Mouse (Mus musculus) urinary bladder, postnatal 36 days (tissue): ENCODE measurements around the gene Dtx2.
A peak's percentile ranks its signal among the peaks of the same experiment; 100 is the strongest.
"Not testable (repeated sequence)": the region's sequence is repeated elsewhere in the genome, so short reads cannot be mapped to it uniquely, and the experiment has no call there.

Experiments
- DNase-seq, 2 experiments: peaks; one replicate each; pipeline ENCODE4 v3.0.0; 2022; ENCODE audit warnings: low spot score in 2 of 2, mixed read lengths in 1 of 2

Dtx2 gene

DNA sequence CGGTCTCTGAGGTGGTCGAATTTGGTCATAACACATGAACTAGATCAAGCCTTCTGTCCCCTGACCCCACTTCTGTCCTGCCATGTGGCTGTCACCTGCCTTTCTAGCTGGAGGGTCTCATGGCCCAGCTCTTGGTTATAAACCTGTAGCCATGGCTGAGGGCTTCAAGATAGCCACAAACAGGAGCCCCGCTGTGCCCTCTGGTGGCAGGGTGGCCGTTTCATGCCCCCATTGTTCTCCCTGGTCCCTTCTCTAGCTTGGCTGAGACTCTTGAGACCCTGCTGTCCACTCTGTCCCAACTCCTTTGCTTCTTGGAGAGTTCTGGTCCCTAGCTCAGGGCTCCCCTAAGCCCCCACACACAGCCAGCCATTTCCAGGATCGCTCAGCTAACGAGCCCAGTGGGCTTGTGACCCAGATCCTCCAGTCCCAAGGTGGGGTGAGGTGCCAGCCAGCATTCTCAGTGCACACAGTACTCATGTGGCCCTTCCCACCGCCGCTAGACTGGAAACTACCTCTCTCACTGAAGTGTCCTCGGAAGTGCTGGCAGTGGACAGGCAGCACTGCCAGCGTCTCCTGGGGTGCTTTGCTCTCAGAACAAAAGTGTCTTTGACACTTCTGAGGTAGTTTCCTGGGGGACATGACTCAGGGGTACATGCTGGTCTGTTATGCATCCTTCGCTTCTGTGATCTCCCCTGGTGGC, 33.2 kb downstream of the Dtx2 start:
- DNase-seq: no peak

DNA sequence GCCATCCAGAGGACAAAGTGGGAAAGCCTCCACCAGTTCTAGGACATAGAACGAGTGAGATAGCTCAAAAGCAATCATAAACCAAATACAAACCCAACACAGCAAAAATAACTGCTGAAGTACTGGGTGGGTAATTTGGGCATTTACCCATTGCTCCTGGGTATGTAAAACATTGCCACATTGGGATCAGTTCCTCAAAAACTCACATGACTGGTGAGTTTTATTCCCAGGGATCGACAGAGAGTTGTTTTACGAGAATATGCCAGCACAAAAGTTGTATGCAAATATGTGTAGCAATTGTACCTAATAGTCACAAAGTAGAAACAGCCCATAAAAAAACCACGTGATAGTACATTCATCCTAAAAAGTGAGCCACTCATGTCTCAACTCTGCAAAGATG, 40.3 kb downstream of the Dtx2 start:
- no peak for DNase-seq

DNA sequence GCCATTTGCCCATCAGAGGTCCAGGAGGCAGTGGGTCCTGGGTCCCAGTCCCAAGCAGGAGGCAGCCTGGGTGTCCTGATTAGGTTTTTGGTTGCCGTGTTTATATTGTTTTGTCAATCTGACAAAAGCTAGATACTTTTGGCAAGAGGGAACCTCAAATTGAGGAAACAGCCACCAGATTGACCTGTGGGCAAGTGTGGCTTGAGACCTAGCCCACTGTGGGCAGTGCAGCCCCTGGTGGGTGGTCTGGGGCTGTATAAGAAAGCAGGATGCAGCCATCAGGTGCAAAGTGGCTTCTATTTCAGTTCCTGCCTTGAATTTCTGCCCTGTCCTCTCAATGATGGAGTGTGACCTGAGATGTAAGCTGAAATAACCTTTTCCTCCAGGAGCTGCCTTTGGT, 40.7 kb downstream of the Dtx2 start:
- DNase-seq: no peak

DNA sequence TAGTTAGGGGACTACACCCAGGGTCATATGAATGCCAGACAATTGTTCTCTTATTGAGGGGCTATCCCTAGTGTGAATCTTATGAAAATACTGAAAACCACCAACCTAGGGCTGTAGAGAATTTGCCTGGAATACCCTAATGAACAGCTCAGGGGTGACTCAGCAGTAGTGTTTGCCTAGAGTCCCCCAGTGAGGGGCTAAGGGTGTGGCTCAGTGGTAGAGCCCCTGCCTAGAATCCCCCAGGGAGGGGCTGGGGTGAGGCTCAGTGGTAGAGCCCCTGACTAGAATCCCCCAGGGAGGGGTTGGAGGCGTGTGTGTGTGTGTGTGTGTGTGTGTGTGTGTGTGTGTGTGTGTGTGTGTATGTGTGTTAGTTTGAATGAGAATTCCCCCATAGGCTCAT, 42.1 kb downstream of the Dtx2 start:
- no peak for DNase-seq

DNA sequence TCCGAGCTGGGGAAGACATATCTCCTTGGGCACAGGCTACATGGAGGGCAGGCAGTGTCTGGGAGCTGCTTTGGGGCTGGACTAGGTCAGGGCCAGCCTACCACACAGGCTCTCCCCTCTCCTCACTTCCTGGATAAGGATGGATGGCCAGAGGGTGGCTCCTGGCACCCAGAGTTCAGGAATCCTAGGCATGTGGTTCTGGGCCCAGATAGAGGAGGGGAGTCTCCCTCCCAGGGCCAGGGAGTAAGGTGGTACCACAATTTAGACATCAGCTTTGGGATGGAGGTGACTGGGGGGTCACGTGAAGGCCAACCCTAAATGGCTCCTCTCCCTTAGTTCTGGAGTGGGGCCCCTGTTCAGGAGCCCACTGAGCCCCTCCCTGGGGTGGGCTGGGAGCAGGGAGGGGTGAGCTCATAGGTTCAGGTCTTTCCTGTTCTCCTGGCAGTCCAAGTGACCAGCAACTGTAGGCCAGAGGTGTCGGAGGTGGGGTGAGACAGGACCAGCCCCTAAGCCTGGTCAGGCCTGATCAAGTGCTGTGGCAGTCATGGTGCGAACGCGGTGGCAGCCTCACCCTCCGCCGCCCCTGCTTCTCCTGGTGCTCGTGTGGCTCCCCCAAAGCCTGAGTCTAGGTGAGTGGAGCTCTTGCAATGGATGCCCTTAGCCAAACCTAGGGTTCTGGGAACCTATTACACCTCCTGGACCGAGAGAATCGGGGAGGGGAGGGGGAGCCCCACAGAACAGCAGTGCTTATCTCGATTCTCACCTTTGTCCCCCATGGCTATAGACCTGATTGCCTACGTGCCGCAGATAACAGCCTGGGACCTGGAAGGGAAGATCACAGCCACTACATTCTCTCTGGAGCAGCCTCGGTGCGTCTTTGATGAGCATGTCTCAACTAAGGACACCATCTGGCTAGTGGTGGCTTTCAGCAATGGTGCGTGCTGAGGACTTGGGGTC, 43.9 kb downstream of the Dtx2 start, which contains the start of gene Upk3b:
Gene Upk3b, plus strand, starts transcription at position 239 of the 957 bp plus-strand sequence.
- DNase-seq: peak in 1 of 2 experiments; percentile 71

DNA sequence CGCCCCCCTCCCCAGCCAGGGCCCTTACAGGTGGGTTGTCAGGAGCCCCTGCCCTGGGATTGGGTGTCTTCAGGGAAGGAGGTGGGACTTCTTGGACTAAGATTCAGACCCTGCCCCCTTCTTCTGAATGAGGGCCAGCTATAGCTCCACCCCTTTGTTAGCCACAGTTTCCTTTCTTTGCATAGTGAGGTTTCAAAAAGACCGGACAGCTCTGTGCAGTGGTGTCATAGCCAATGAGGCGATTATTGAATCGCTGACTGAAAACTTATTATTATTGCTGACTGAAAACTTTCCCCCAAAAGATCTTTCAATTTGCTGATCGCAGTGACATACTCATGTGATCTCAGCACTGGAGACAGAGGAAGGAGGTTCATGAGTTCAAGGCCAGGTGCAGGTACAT, 45.6 kb downstream of the Dtx2 start:
- DNase-seq: no peak

DNA sequence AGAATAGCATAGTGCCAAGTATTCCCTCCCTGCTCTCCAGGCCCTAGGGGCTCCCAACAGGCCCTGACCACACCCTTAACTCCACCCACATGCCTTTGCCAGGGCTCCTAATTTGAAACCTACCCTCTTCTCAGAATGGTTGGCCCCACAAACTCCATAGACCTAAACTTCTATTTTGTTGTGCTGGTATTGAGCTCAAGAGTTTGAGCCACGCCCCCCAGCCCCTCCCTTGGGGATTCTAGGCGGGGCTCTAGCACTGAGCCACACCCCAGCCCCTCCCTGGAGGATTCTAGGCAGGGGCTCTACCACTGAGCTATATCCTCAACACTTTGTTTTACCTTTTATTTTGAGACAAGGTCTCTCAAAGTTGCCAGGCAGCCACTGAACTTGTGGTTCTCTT, 46.7 kb downstream of the Dtx2 start:
- no peak for DNase-seq

DNA sequence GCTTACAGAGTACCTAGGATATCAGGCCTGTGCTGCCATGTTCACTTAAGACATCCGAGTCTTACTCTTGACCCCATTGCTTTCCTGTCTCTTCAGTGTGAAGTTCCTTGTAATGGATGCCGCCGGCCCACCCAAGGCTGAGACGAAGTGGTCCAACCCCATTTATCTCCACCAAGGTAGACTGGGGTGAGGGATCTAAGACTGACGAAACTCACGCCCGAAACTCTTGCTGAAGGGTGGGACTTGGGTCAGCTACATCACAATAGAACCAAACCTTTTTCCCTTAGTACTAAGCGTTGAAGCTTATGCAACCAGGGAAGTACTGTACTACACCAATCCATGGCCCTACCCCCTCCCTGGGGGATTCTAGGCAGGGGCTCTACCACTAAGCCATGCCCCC, 47.1 kb downstream of the Dtx2 start:
- no peak for DNase-seq

DNA sequence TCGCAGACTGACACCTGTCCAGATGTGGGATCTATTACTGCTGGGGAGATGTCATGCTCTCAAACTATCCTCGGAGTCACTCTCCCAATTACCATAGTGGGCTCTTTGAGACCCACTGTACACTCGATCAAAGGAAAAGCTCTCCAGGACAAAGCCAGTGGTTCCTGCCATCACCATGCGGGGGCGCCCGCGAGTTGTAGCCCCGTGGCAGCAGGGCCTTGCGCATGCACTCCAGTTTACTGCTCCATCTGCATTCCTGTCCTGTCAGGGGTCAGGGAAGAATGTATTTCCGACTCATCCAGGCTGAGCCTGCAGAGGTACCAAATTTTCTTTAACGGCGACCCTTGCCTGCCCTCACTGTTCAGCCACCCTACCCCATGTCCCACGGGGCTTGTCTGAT, 50.3 kb downstream of the Dtx2 start:
- DNase-seq: no peak

DNA sequence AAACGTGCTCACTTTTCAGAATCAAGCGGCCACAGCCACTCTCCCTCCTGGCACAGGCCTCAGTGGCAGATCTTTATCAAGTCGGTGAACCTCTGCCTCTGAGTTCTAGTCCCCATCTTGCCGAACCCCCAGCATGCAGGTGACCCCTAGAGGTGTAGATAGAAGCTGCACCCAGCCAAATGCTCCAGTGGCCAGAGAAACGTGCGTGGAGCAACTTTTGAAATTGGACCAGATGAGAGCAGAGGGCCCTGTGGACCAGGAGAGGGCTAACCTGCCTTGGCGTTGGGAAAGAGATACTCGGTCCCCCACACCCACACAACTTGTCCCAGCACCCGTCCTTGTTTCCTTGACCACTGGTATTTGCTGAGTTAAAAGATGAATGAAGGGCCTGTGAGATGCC, 50.8 kb downstream of the Dtx2 start:
- DNase-seq: no peak

DNA sequence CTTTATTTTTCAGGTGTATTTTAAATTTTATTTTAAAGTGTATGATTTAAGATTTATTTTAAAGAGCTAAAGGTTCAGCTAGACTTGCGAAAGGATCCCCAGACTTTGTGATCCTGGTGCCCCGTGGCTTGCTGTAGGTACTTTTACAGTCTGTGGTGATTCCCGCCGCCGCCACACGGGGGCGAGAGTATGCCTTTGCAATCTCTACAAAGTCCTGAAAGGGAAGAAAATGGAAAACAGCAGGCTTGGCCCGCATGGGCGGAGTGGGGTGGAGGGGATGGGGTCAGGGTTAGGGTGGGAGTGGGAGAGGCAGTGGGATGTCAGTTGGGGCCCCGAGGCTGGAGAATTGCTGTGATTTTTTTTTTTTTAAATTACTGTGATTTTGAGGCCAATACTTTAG, 51.4 kb downstream of the Dtx2 start:
- peak; percentile 86 to 87 for DNase-seq

DNA sequence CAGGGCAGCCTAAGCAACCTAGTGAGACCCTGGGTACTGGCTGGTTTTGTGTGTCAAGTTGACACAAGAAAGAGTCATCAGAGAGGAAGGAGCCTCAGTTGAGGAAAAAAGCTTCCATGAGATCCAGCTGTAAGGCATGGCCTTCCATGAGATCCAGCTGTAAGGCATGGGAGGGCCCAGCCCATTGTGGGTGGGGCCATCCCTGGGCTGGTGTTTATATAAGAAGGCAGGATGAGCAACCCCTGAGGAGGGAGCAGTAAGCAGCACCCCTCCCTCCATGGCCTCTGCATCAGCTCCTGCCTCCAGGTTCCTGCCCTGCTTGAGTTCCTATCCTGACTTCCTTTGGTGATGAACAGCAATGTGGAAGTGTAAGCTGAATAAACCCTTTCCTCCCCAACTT, 53.9 kb downstream of the Dtx2 start:
- not testable (repeated sequence) for DNase-seq

DNA sequence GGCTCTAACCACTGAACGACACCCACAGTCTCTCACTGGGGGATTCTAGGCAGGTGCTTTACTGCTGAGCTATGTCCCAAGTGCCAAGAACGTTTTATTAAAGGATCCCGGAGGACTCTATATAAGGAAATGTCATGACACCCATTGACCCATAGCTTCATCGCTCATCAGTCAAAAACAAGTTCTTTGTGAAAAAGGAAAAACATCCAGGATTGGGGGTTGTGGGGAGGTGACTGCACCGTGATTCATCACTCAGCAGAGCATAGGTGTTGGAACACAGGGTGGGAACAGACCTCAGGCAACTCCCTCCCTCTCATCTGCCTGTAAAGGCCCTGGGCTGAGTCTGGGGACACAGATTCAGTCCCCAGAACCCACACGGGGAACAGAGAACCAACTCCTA, 55.3 kb downstream of the Dtx2 start:
- no peak for DNase-seq

DNA sequence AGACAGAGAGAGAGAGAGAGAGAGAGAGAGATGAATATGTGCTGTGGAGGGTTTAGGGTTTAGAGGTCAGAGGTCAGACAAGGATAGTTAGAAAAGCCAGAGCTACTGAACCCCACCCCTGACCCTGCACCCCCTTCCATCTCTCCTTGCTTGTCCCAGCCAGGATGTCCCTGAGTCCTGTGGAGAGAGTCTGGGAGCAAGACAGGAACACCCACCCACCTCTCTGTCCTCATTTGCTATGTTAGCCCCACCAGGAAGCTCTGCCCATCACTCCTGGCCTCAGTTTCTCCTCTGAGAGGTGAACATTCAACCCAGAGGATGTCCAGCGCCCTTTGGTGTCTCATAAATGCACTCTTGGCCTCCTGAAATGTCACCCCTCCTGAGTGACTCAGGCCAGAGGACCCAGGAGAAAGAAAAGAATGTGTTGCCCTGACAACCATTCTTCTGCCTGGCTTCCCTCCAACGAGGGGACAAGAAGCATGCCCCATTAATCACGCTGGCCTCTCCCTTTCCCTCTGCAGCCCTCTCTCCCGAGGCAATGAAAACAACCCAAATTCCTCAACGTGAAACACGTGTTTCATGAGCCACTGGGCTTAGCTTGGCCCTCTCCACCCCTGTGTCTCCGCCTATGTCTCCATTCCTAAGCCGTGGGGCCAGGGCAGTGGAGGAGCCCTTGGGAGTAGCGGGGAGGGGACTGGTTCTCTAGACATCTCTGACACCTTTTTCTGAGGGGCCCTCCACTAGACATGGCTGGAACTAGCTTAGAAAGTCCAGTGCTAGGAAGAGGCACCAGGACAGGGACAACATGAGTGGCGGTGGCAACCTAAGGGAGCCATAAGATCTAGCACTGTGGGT, 56.9 kb downstream of the Dtx2 start:
- DNase-seq: peak; percentile 50 to 64

DNA sequence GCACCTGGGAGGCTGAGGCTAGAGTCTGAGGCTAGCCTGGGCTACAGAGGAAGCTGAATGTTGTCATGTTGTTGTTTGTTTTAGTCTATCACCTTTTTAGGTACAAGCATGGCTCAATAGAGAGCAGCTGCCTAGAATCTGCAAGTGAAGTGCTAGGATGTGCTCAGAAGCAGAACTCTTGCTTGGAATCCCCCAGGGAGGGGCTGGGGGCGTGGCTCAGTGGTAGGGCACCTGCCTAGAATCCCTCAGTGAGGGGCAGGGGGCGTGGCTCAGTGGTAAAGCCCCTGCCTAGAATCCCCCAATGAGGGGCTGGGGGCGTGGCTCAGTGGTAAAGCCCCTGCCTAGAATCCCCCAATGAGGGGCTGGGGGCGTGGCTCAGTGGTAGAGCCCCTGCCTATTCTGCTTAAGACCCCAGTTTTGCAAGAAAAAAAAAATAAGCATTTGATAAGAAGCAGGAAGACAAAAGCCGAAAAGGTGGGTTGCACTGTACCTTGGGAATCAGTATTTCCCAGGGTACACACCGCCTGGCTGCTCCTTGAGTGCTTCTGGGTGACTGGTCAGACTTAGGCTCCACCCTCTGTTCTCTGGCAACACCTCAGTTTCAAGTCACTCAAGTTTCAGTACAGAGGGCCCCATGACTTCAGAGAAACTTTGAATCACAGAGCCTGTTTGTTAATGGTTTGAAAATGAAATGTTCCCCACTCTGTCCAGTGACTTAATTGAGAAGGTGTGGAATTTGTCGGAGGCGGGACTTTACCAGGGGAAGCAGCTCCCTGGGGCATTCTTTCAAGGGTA, 58.5 kb downstream of the Dtx2 start:
- peak in 1 of 2 experiments; percentile 44 for DNase-seq

DNA sequence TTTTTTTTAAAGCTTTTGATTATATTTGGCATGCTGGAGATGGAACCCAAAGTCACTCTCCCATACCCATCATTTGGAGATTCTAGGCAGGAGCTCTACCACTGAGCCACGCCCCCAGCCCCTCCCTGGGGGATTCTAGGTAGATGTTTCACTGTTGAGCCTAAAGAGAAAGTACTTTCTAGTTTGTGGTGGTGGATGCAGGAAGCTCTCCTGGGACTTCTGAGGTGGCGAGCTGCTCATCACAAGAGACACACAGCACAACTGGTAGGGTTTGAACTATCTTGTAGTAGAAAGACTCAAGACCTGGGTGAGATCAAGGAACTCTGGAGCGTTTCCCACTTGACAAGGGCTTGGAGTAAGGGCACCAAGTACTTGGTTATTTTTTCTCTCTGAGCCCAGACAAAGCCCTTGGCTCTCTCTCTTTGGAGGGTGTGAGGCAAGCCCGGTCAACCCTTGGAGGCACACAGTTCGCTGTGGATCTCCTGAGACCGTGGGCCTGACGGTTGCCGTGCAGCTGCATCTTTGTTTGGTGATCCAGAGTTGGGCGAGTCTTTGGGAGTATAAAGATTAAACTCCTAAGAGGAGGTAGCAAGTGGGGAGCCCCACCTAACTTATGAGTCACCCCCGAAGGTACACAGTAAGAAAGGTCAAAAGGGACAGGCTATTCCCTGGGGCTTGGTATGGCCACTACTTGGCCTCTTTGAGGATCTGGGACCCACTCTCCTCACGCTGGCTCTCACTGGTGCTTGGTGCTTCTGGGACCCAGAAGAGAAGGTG, 59.9 kb downstream of the Dtx2 start, which contains the start of gene Upk3bl:
Gene Upk3bl, plus strand, starts transcription at position 192 of the 777 bp plus-strand sequence.
- DNase-seq: no peak

DNA sequence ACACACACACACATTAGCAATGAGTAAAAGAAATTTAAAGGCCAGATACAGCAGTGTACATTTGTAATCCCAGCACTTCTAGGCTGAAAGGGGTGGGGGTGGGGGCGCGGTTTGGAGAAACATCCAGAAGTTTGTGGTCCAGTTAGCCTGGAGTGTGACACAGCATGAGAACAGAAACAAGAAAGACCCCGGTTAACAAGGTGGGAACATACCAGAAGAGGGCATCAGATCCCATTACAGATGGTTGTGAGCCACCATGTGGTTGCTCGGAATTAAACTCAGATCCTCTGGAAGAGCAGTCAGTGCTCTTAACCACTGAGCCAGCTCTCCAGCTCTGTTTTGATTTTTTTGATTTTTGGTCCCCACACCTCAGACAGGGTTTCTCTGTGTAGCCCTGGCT, 61.5 kb downstream of the Dtx2 start:
- no peak for DNase-seq

DNA sequence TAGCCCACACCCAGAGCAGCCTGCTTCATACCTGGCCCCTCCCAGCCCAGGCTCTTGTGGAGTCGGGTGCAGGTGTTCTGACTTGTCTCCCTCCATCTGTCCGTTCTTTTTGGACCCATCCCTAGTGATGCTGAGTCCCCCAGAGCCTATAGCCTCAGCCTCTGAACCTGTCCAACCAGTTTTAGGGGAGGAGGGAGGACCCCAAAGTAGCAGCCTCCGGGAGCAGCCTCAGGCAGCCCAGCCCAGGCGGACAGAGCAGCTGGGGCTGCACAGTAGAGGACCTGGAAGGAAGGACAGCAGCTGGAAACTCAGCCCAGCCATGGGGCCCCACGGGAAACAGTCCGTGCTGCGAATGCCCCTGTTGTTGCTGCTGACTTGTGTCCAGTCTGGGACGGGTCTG, 62.5 kb downstream of the Dtx2 start:
- no peak for DNase-seq

DNA sequence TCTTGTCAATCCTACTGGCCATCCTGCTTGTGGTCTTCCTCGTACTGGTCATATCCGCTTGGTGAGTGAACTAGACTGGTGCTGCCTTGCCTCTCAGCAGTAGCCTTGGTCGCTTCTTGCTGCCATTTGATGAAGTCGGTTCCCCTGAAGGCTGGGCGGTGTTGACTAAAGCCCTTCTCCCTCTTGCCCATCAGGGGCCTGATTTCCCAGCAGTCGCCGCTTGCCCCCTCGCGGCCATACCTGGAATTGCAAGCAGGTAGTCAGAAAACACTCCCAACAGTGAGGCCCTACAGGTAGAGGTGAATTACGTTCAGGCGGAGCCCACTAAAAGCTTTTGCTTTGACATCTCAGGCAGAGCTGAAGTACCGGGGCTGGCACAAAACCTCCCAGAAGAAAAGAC, 67.0 kb downstream of the Dtx2 start:
- DNase-seq: peak; percentile 77 to 84

DNA sequence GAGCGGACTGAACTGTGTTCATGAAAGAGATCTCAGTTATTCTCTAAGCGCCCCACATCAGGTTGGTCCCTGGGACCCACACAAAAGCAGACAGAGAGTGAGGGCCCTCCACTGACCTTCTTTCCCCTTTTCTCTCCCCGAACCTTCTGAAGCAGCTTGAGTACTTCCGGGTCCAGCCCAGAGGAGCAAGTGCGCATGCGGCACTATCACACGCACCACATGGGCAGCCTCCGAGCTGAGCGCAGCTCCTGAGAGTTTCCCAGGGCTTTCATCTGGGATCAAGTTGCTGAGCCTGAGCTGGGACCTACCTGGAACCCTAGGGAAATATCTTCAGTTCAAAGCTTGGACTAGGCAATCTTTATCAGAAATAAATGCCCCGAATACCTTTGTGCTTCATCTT, 69.3 kb downstream of the Dtx2 start:
- no peak for DNase-seq
